Mouse (Mus musculus) forebrain, embryonic 14.5 days (tissue): Measurements from ENCODE around the gene Gm20388. TPM values are rescaled to one million over a fixed set of nuclear protein-coding genes. Genes with fewer than 3 reads are reported as not detected.

Experiments used
- ATAC-seq: fragments of 200-750 bp; cut with Nextera tagmentation; 2 replicates; pipeline ENCODE4 v1.8.0; 2017; ENCODE audit warnings: mild to moderate bottlenecking, moderate library complexity
- DNase-seq: peaks from one replicate; pipeline ENCODE4 v3.0.0-alpha.2; 2015; ENCODE audit warnings: low spot score
- H3K27ac ChIP-seq: fragments of 300-500 bp; sonication (generic); 2 replicates; pipeline ENCODE4 v1.5.1; 2014; ENCODE audit warnings: low read depth, mild to moderate bottlenecking, control low read depth, low read length, moderate library complexity
- H3K27me3 ChIP-seq: fragments of 300-500 bp; sonication (generic); replicated peaks from 2 replicates; pipeline ENCODE4 v1.6.1; 2014; ENCODE audit warnings: low read length, control low read depth, mixed read lengths; ENCODE audit not compliant: control insufficient read depth, insufficient read depth
- H3K36me3 ChIP-seq: fragments of 300-500 bp; sonication (generic); 2 replicates; pipeline ENCODE4 v1.6.1; 2014; ENCODE audit warnings: low read length, control low read depth; ENCODE audit not compliant: control insufficient read depth, insufficient read depth
- H3K4me1 ChIP-seq: fragments of 300-500 bp; sonication (generic); 2 replicates; pipeline ENCODE4 v1.6.1; 2014; ENCODE audit warnings: antibody characterized with exemption, low read length, control low read depth; ENCODE audit not compliant: control insufficient read depth, insufficient read depth
- H3K4me2 ChIP-seq: fragments of 300-500 bp; sonication (generic); 2 replicates; pipeline ENCODE4 v1.6.1; 2014; ENCODE audit warnings: mild to moderate bottlenecking, control low read depth, low read length
- H3K4me3 ChIP-seq: fragments of 300-500 bp; sonication (generic); 2 replicates; pipeline ENCODE4 v1.5.1; 2014; ENCODE audit warnings: low read depth, low read length, control low read depth
- H3K9ac ChIP-seq: fragments of 300-500 bp; sonication (generic); 2 replicates; pipeline ENCODE4 v1.6.1; 2014; ENCODE audit warnings: mild to moderate bottlenecking, low read length, control low read depth, moderate library complexity
- H3K9me3 ChIP-seq: fragments of 300-500 bp; sonication (generic); replicated peaks from 2 replicates; pipeline ENCODE4 v1.6.1; 2016; ENCODE audit warnings: low read length, control low read depth, mixed read lengths; ENCODE audit not compliant: control insufficient read depth
- WGBS: fragments of 180-500 bp; shearing (Covaris S2); extraction: QIAGEN DNeasy Blood & Tissue Kit; methylation state at CpG from one replicate; pipeline ENCODE4 v1.1.7; 2014; 5-methylcytosine and 5-hydroxymethylcytosine counted together
- polyA plus RNA-seq: library from polyadenylated mRNA; unstranded; fragments of >200 nt; fragmentation: Nextera tagmentation; extraction: Ambion mirVana; gene quantifications from 2 replicates; pipeline ENCODE4 v1.2.1, GENCODE M21; 2014

The Gm20388 gene
- polyA plus RNA-seq, 1 experiment from 2014 or later, result 7.4 TPM

DNA sequence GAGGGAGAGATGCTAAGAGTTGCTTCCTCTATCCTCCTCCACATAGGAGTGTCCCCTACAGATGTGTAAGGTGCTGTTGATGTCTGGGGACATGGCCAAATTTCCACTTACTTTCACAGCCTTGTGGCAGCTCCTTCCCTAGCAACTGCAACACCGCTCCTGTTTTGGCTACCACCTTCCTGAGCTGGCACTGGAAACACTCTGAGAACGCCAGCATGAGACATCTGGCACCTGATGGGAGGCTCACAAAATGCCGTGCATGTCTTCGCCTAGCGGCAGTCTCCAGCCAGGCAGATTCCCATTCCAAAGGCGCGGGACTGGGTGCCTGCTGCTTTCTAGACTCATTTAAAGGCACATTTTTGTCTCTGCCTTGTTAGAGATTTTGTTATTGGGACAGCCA lies 226.0 kb downstream of the Gm20388 start:
- DNase-seq (peak; percentile 88), ATAC-seq (peak; percentile 90)
- WGBS, result 34% methylated on average over 7 of the region's 7 CpGs
- Histone ChIP-seq H3K27me3 (no peaks in the 10 kb centered on the region), H3K4me1 (peaks cover 11% of the 10 kb centered on the region; the same call in 1 of the 2 replicates), H3K9ac (no peak overlapping the region), H3K4me2 (no peak overlapping the region), H3K27ac (peak overlapping the region; percentile 61), H3K36me3 (no peaks in the 10 kb centered on the region), H3K4me3 (no peak overlapping the region), H3K9me3 (no peaks in the 10 kb centered on the region)

GRCm38 (mm10) chr8:120138958-120139357 lies 228.3 kb downstream of the Gm20388 start:
- Histone ChIP-seq H3K9me3 (no peaks in the 10 kb centered on the region), H3K4me1 (peaks cover 17% of the 10 kb centered on the region; the same call in 1 of the 2 replicates), H3K36me3 (no peaks in the 10 kb centered on the region), H3K27me3 (no peaks in the 10 kb centered on the region), H3K27ac (no peak overlapping the region), H3K9ac (no peak overlapping the region), H3K4me2 (no peak overlapping the region), H3K4me3 (no peak overlapping the region)
- DNase-seq (no peak), ATAC-seq (no peak)
- 85% methylated on average over 2 of the region's 2 CpGs for WGBS

GRCm38 (mm10) chr8:120140769-120141168 lies 230.1 kb downstream of the Gm20388 start:
- no peaks in the 10 kb centered on the region for H3K9me3 ChIP-seq
- H3K36me3 ChIP-seq, result no peaks in the 10 kb centered on the region
- H3K4me3 ChIP-seq, result no peak overlapping the region
- H3K4me1 ChIP-seq, result peaks cover 29% of the 10 kb centered on the region
- DNase-seq (no peak), ATAC-seq (no peak)
- 66% methylated on average over 3 of the region's 3 CpGs for WGBS
- no peak overlapping the region for H3K4me2 ChIP-seq
- H3K27ac ChIP-seq, result no peak overlapping the region
- H3K27me3 ChIP-seq, result no peaks in the 10 kb centered on the region
- H3K9ac ChIP-seq, result no peak overlapping the region

- DNase-seq (peak; percentile 51), ATAC-seq (peak; percentile 82)
- Histone ChIP-seq H3K9ac (no peak overlapping the region), H3K4me1 (peaks cover 19% of the 10 kb centered on the region), H3K36me3 (no peaks in the 10 kb centered on the region), H3K27ac (peak overlapping the region; percentile 77), H3K4me3 (no peak overlapping the region), H3K27me3 (no peaks in the 10 kb centered on the region), H3K4me2 (no peak overlapping the region), H3K9me3 (no peaks in the 10 kb centered on the region)
- WGBS, result 54% methylated on average over 15 of the region's 15 CpGs
These were observed 233.4 kb downstream of the Gm20388 start for GRCm38 (mm10) chr8:120143911-120144651.

DNA sequence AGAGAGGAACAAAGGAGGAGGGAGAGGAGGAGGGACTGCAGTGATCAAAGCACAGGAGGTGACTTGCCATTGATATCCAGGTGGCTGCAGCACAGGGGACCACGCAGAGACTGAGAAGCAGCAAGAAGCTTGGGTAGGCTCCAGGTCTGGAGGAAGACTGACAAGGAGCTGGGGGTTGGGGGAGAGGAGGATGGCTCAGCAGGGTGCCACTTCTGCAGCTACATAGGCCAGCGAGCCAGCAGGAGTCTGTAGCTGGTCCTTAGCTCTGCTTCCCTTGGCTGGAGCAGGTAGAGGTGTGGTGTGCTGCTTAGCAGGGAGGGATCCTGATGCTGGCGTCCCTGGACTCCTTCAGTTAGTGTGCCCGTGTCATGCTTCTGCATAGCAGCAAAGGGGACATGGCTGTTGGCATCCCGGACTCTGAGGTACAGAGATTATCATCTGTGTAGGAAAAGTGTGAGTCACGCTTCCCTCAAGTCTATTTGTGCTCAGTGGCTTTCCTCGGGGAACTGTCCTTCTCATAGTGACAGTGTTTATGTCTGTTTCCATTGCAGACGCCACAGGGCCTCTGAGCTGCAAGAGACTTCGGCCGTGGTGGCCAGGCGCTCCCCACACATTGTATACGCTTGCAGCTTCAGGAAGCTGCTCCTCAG lies 234.1 kb downstream of the Gm20388 start:
- ATAC-seq, result peak; percentile 78
- H3K4me1 ChIP-seq, result peaks cover 19% of the 10 kb centered on the region
- peak; percentile 44 for DNase-seq
- no peak overlapping the region for H3K4me3 ChIP-seq
- no peaks in the 10 kb centered on the region for H3K36me3 ChIP-seq
- H3K9ac ChIP-seq, result 0 out of 2 replicates have a peak overlapping the region, but pooled peaks have one; percentile 3
- H3K27me3 ChIP-seq, result no peaks in the 10 kb centered on the region
- no peaks in the 10 kb centered on the region for H3K9me3 ChIP-seq
- H3K27ac ChIP-seq, result peak overlapping the region; percentile 77
- whole genome bisulfite sequencing, result 63% methylated on average over 12 of the region's 12 CpGs
- no peak overlapping the region for H3K4me2 ChIP-seq

DNA sequence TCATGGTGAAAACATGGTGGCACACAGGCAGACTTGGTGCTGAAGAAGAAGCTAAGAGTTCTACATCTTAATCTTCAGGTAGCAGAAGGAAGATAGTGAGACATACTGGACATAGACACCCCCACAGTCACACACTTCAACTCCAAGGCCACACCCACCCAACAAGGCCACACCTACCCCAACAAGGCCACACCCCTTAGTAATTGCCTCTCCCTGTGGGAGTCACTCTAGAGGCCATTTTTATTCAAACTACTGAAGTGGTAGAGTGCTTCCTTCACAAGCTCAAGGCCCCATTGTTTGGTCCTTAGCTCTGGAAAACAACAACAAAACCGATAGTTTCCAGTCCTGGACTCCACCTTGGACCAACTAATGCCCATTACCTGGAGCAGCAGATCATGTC lies 235.4 kb downstream of the Gm20388 start:
- Histone ChIP-seq H3K9me3 (no peaks in the 10 kb centered on the region), H3K27me3 (no peaks in the 10 kb centered on the region), H3K4me1 (peaks cover 19% of the 10 kb centered on the region), H3K36me3 (no peaks in the 10 kb centered on the region), H3K4me3 (no peak overlapping the region), H3K9ac (no peak overlapping the region), H3K27ac (no peak overlapping the region), H3K4me2 (no peak overlapping the region)
- no peak for DNase-seq
- WGBS, result 63% methylated on average over 1 of the region's 1 CpGs
- ATAC-seq, result no peak

DNA sequence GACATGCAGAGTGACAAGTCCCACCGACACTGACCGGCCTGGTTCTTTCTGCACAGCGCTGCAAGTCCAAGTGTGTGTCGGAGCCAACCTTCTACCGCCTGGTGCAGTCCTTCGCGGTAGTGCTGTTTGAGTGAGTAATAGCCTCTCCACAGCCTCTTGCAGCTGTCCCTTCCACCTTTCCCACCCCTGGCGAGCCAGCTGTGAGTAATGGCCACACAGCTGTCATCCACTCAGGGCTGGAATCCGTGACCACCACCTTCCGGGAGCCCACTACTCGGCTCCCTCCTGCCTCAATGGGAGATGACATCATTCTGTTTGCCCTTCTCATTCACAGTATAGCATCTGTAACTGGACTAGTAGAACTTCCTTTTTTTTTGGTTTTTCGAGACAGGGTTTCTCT lies 239.4 kb downstream of the Gm20388 start:
- ATAC-seq (no peak), DNase-seq (no peak)
- H3K9ac ChIP-seq, result no peak overlapping the region

DNA sequence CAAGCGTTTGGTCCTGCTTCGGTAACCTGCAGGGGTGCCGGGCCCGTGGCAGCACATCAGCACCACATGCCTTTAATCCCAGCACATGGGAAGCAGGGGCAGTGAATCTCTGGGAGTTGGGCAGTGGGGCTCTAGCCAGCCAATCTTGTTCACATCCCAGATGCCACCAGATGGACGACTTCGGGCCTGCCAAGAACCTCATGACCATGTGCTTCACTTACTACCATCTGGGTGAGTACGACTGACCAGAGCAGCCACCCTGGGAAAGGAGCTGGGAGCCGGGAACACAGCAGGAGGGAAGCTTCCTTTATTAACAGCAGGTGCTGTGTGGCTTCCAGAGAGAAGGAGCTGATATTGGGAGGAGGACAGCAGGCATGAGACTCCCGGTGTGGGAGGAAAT lies 240.5 kb downstream of the Gm20388 start:
- H3K27me3 ChIP-seq, result no peaks in the 10 kb centered on the region
- no peak overlapping the region for H3K4me3 ChIP-seq
- H3K9ac ChIP-seq, result no peak overlapping the region
- WGBS, result 74% methylated on average over 9 of the region's 9 CpGs
- H3K36me3 ChIP-seq, result peaks cover 7% of the 10 kb centered on the region
- H3K27ac ChIP-seq, result no peak overlapping the region
- DNase-seq, result no peak
- no peak for ATAC-seq
- no peaks in the 10 kb centered on the region for H3K4me1 ChIP-seq
- H3K9me3 ChIP-seq, result no peaks in the 10 kb centered on the region
- H3K4me2 ChIP-seq, result no peak overlapping the region

More for the DNA sequence above, 239.4 kb downstream of the Gm20388 start:
- Histone ChIP-seq H3K4me1 (peaks cover 3% of the 10 kb centered on the region), H3K36me3 (peaks cover 7% of the 10 kb centered on the region), H3K4me3 (no peak overlapping the region), H3K9me3 (no peaks in the 10 kb centered on the region), H3K27ac (no peak overlapping the region), H3K27me3 (no peaks in the 10 kb centered on the region), H3K4me2 (no peak overlapping the region)
- 80% methylated on average over 12 of the region's 12 CpGs for WGBS

- DNase-seq (no peak), ATAC-seq (no peak)
- H3K36me3 ChIP-seq, result peaks cover 7% of the 10 kb centered on the region
- no peak overlapping the region for H3K4me3 ChIP-seq
- H3K4me1 ChIP-seq, result no peaks in the 10 kb centered on the region
- 64% methylated on average over 7 of the region's 7 CpGs for WGBS
- no peak overlapping the region for H3K27ac ChIP-seq
- no peak overlapping the region for H3K4me2 ChIP-seq
- no peak overlapping the region for H3K9ac ChIP-seq
- H3K9me3 ChIP-seq, result no peaks in the 10 kb centered on the region
- H3K27me3 ChIP-seq, result no peaks in the 10 kb centered on the region
These were observed 242.0 kb downstream of the Gm20388 start for GRCm38 (mm10) chr8:120152636-120153035.
